Mouse (Mus musculus) hindbrain, embryonic 11.5 days (tissue): ENCODE data around the gene Serac1. TPM values are rescaled to one million over a fixed set of nuclear protein-coding genes. Genes with fewer than 3 reads are reported as not detected.
A peak's percentile ranks its signal among the peaks of the same experiment; 100 is the strongest.

Experiments used
- ATAC-seq: fragments of 200-750 bp; cut with Nextera tagmentation; 2 replicates; pipeline ENCODE4 v1.8.0; 2017; ENCODE audit warnings: mild to moderate bottlenecking, moderate TSS enrichment, moderate library complexity; ENCODE audit not compliant: low FRiP score
- DNase-seq: peaks from one replicate; pipeline ENCODE4 v3.0.0-alpha.2; 2015; ENCODE audit warnings: low spot score
- H3K27ac ChIP-seq: fragments of 300-500 bp; sonication (generic); 2 replicates; pipeline ENCODE4 v1.5.1; 2014; ENCODE audit warnings: mild to moderate bottlenecking, low read depth, low read length
- H3K27me3 ChIP-seq: fragments of 300-500 bp; sonication (generic); 2 replicates; pipeline ENCODE4 v1.6.1; 2014; ENCODE audit warnings: mild to moderate bottlenecking, low read length, moderate library complexity, mixed read lengths; ENCODE audit not compliant: control insufficient read depth, insufficient read depth
- H3K36me3 ChIP-seq: fragments of 300-500 bp; sonication (generic); 2 replicates; pipeline ENCODE4 v1.6.1; 2014; ENCODE audit warnings: mild to moderate bottlenecking, low read length, moderate library complexity, mixed read lengths; ENCODE audit not compliant: control insufficient read depth, insufficient read depth
- H3K4me1 ChIP-seq: fragments of 300-500 bp; sonication (generic); replicated peaks from 2 replicates; pipeline ENCODE4 v1.6.1; 2014; ENCODE audit warnings: low read length, mixed read lengths; ENCODE audit not compliant: control insufficient read depth, insufficient read depth
- H3K4me2 ChIP-seq: fragments of 300-500 bp; sonication (generic); replicated peaks from 2 replicates; pipeline ENCODE4 v1.6.1; 2014; ENCODE audit warnings: mild to moderate bottlenecking, low read depth, low read length
- H3K4me3 ChIP-seq: fragments of 300-500 bp; sonication (generic); 2 replicates; pipeline ENCODE4 v1.5.1; 2014; ENCODE audit warnings: low read depth, low read length
- H3K9ac ChIP-seq: fragments of 300-500 bp; sonication (generic); 2 replicates; pipeline ENCODE4 v1.6.1; 2014; ENCODE audit warnings: low read depth, low read length
- H3K9me3 ChIP-seq: fragments of 300-500 bp; sonication (generic); 2 replicates; pipeline ENCODE4 v1.6.1; 2016; ENCODE audit warnings: low read length; ENCODE audit not compliant: control insufficient read depth
- WGBS: fragments of 180-500 bp; shearing (Covaris S2); extraction: QIAGEN DNeasy Blood & Tissue Kit; methylation state at CpG from one replicate; pipeline ENCODE4 v1.1.7; 2014; 5-methylcytosine and 5-hydroxymethylcytosine counted together
- polyA plus RNA-seq: library from polyadenylated mRNA; unstranded; fragments of >200 nt; fragmentation: Nextera tagmentation; extraction: Ambion mirVana; gene quantifications from 2 replicates; pipeline ENCODE4 v1.2.1, GENCODE M21; 2014

Gene Serac1
- polyA plus RNA-seq, result 8.0 TPM in 2 replicates

- Histone ChIP-seq H3K9ac (peak within 1 kb of the TSS; percentile 79), H3K4me3 (peak within 1 kb of the TSS; percentile 74), H3K36me3 (peaks cover 3% of the 10 kb centered on the region; the same call in 1 of the 2 replicates), H3K27me3 (no peaks in the 10 kb centered on the region), H3K4me2 (peak within 1 kb of the TSS; percentile 86), H3K27ac (peak within 1 kb of the TSS; percentile 80), H3K9me3 (no peaks in the 10 kb centered on the region), H3K4me1 (no peaks in the 10 kb centered on the region)
- under 1% methylated on average over 68 of the region's 70 CpGs for WGBS
- ATAC-seq (peak; percentile 98), DNase-seq (peak; percentile 98)
Observed at GRCm38 (mm10) chr17:6079287-6080122, at the start of gene Serac1, which contains the start of gene Gtf2h5. Serac1 (minus strand) TSS chr17:6079741. Gtf2h5 (plus strand) TSS chr17:6079786.

GRCm38 (mm10) chr17:6128039-6128438 lies 48.5 kb upstream of the Serac1 start:
- no peak for ATAC-seq
- H3K4me2 ChIP-seq, result no peak overlapping the region
- H3K27ac ChIP-seq, result no peak overlapping the region
- no peak for DNase-seq
- no peaks in the 10 kb centered on the region for H3K9me3 ChIP-seq
- no peak overlapping the region for H3K4me3 ChIP-seq
- no peak overlapping the region for H3K9ac ChIP-seq
- no peaks in the 10 kb centered on the region for H3K36me3 ChIP-seq
- 65% methylated on average over 3 of the region's 3 CpGs for WGBS
- H3K27me3 ChIP-seq, result no peaks in the 10 kb centered on the region
- no peaks in the 10 kb centered on the region for H3K4me1 ChIP-seq

GRCm38 (mm10) chr17:6125441-6125840 lies 45.9 kb upstream of the Serac1 start:
- no peak for ATAC-seq
- H3K9me3 ChIP-seq, result no peaks in the 10 kb centered on the region
- H3K27me3 ChIP-seq, result no peaks in the 10 kb centered on the region
- no peak overlapping the region for H3K9ac ChIP-seq
- H3K36me3 ChIP-seq, result peaks cover 3% of the 10 kb centered on the region; the same call in 1 of the 2 replicates
- 95% methylated on average over 3 of the region's 3 CpGs for WGBS
- H3K4me1 ChIP-seq, result no peaks in the 10 kb centered on the region
- H3K4me3 ChIP-seq, result no peak overlapping the region
- no peak overlapping the region for H3K27ac ChIP-seq
- H3K4me2 ChIP-seq, result no peak overlapping the region
- no peak for DNase-seq

GRCm38 (mm10) chr17:6123776-6124175 lies 44.2 kb upstream of the Serac1 start:
- ATAC-seq (no peak), DNase-seq (no peak)
- H3K27me3 ChIP-seq, result no peaks in the 10 kb centered on the region

GRCm38 (mm10) chr17:6118861-6119260 lies 39.3 kb upstream of the Serac1 start:
- 94% methylated on average over 4 of the region's 4 CpGs for WGBS
- DNase-seq (no peak), ATAC-seq (no peak)
- Histone ChIP-seq H3K9ac (no peak overlapping the region), H3K27me3 (no peaks in the 10 kb centered on the region), H3K36me3 (peaks cover 3% of the 10 kb centered on the region; the same call in 1 of the 2 replicates), H3K4me3 (no peak overlapping the region), H3K4me1 (no peaks in the 10 kb centered on the region), H3K9me3 (no peaks in the 10 kb centered on the region), H3K4me2 (no peak overlapping the region), H3K27ac (no peak overlapping the region)

More at GRCm38 (mm10) chr17:6123776-6124175, 44.2 kb upstream of the Serac1 start:
- Histone ChIP-seq H3K9me3 (no peaks in the 10 kb centered on the region), H3K4me1 (no peaks in the 10 kb centered on the region), H3K36me3 (peaks cover 3% of the 10 kb centered on the region; the same call in 1 of the 2 replicates), H3K27ac (no peak overlapping the region), H3K4me2 (no peak overlapping the region), H3K4me3 (no peak overlapping the region), H3K9ac (no peak overlapping the region)
- WGBS, result 94% methylated on average over 4 of the region's 4 CpGs

- H3K4me2 ChIP-seq, result no peak overlapping the region
- no peak overlapping the region for H3K9ac ChIP-seq
- no peak overlapping the region for H3K27ac ChIP-seq
- H3K27me3 ChIP-seq, result no peaks in the 10 kb centered on the region
- no peaks in the 10 kb centered on the region for H3K4me1 ChIP-seq
- DNase-seq (no peak), ATAC-seq (no peak)
- WGBS, result 92% methylated on average over 3 of the region's 3 CpGs
- H3K9me3 ChIP-seq, result no peaks in the 10 kb centered on the region
- H3K36me3 ChIP-seq, result peaks cover 3% of the 10 kb centered on the region; the same call in 1 of the 2 replicates
- H3K4me3 ChIP-seq, result no peak overlapping the region
Observed at GRCm38 (mm10) chr17:6117917-6118316, 38.4 kb upstream of the Serac1 start.

GRCm38 (mm10) chr17:6117148-6117725 lies 37.7 kb upstream of the Serac1 start:
- Histone ChIP-seq H3K27ac (no peak overlapping the region), H3K4me3 (no peak overlapping the region), H3K9ac (no peak overlapping the region), H3K36me3 (no peaks in the 10 kb centered on the region), H3K9me3 (no peaks in the 10 kb centered on the region), H3K4me1 (no peaks in the 10 kb centered on the region), H3K4me2 (no peak overlapping the region), H3K27me3 (no peaks in the 10 kb centered on the region)
- no peak for DNase-seq
- 80% methylated on average over 4 of the region's 4 CpGs for WGBS
- ATAC-seq, result no peak

- H3K27me3 ChIP-seq, result no peaks in the 10 kb centered on the region
- H3K27ac ChIP-seq, result no peak overlapping the region
- no peak overlapping the region for H3K9ac ChIP-seq
- ATAC-seq (no peak), DNase-seq (no peak)
- no peak overlapping the region for H3K4me2 ChIP-seq
- H3K4me1 ChIP-seq, result no peaks in the 10 kb centered on the region
- no peak overlapping the region for H3K4me3 ChIP-seq
- 95% methylated on average over 8 of the region's 9 CpGs for WGBS
- H3K36me3 ChIP-seq, result no peaks in the 10 kb centered on the region
- H3K9me3 ChIP-seq, result no peaks in the 10 kb centered on the region
Observed at GRCm38 (mm10) chr17:6115085-6115484, 35.5 kb upstream of the Serac1 start.
